Mouse (Mus musculus) neural tube, embryonic 11.5 days (tissue): ENCODE data around the gene Pax6. TPM values are rescaled to one million over a fixed set of nuclear protein-coding genes. Genes with fewer than 3 reads are reported as not detected.
A peak's percentile ranks its signal among the peaks of the same experiment; 100 is the strongest.

ENCODE experiments used
- ATAC-seq: fragments of 200-750 bp; cut with Nextera tagmentation; 2 replicates; pipeline ENCODE4 v1.8.0; 2017; ENCODE audit warnings: moderate number of reproducible peaks, mild to moderate bottlenecking, moderate TSS enrichment, moderate library complexity; ENCODE audit not compliant: insufficient read depth, low FRiP score, low TSS enrichment
- DNase-seq: peaks from one replicate; pipeline ENCODE4 v3.0.0-alpha.2; 2015; ENCODE audit warnings: low spot score
- H3K27ac ChIP-seq: fragments of 300-500 bp; sonication (generic); 2 replicates; pipeline ENCODE4 v1.5.1; 2014; ENCODE audit warnings: low read depth, mild to moderate bottlenecking, low read length
- H3K27me3 ChIP-seq: fragments of 300-500 bp; sonication (generic); 2 replicates; pipeline ENCODE4 v1.6.1; 2014; ENCODE audit warnings: mild to moderate bottlenecking, low read length, mixed read lengths; ENCODE audit not compliant: control insufficient read depth, insufficient read depth
- H3K36me3 ChIP-seq: fragments of 300-500 bp; sonication (generic); 2 replicates; pipeline ENCODE4 v1.6.1; 2014; ENCODE audit warnings: mild to moderate bottlenecking, low read length, moderate library complexity, mixed read lengths; ENCODE audit not compliant: control insufficient read depth, insufficient read depth
- H3K4me1 ChIP-seq: fragments of 300-500 bp; sonication (generic); 2 replicates; pipeline ENCODE4 v1.6.1; 2014; ENCODE audit warnings: low read length, mixed read lengths; ENCODE audit not compliant: control insufficient read depth, insufficient read depth
- H3K4me2 ChIP-seq: fragments of 300-500 bp; sonication (generic); 2 replicates; pipeline ENCODE4 v1.6.1; 2014; ENCODE audit warnings: low read depth, mild to moderate bottlenecking, moderate library complexity
- H3K4me3 ChIP-seq: fragments of 300-500 bp; sonication (generic); 2 replicates; pipeline ENCODE4 v1.5.1; 2014; ENCODE audit warnings: low read depth, low read length
- H3K9ac ChIP-seq: fragments of 300-500 bp; sonication (generic); 2 replicates; pipeline ENCODE4 v1.6.1; 2014; ENCODE audit warnings: mild to moderate bottlenecking, low read length
- H3K9me3 ChIP-seq: fragments of 300-500 bp; sonication (generic); 2 replicates; pipeline ENCODE4 v1.6.1; 2016; ENCODE audit warnings: low read length; ENCODE audit not compliant: control insufficient read depth
- WGBS: fragments of 180-500 bp; shearing (Covaris S2); extraction: QIAGEN DNeasy Blood & Tissue Kit; methylation state at CpG from one replicate; pipeline ENCODE4 v1.1.7; 2014; 5-methylcytosine and 5-hydroxymethylcytosine counted together
- polyA plus RNA-seq: library from polyadenylated mRNA; unstranded; fragments of >200 nt; fragmentation: Nextera tagmentation; extraction: Ambion mirVana; gene quantifications from 2 replicates; pipeline ENCODE4 v1.2.1, GENCODE M21; 2014

Pax6 gene
- polyA plus RNA-seq, 1 experiment from 2014 or later = 28.2 TPM

DNA sequence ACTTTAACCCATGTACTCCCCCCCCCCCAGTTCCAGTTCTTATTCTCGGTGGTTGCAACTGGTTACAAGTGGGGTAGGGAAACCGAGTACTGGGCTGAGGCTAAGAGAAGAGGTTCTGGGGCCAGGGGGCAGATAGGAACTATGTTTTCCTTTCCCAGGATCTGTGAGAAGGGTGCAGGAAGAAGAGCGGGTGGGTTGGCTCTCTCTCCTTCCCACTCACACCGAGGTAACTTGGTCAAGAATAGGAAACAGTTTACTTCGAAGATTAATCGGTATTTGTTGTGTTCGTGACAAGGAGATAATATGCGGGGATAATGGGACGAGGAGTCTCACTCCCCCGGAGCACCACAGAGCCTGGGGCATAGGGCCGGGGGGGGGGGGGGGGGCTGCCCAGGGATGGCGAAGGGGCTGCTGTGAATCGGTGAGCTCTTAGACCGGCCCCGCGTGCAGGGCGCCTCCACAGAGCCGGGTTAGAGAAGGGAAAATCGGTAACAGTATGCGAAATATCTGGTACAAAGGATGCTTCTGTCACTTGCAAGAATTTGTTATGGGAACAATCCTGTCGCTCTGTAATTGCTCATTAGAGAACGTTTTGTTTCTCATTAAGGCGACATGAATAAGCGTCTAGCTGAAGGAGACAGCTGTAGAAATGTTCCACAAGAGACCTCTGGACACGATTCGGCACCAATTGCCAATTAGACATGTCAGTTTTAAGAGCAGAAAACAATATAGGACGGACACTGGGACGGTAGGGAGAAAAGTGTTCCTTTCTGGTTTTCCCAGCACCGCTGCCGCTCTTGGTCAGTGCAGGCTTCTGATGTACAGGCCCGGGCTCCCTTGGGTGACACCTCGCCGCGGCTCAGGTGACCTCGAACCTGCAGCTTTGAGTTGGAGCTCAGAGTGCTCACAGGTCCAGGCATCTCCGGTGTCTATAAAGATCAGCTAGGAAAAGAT is 17.9 kb downstream of the Pax6 start:
- H3K4me3 ChIP-seq = no peak overlapping the region
- H3K9ac ChIP-seq = no peak overlapping the region
- peaks cover 44% of the 10 kb centered on the region for H3K4me1 ChIP-seq
- H3K4me2 ChIP-seq = peak overlapping the region; percentile 21; the same call in 1 of the 2 replicates
- H3K27ac ChIP-seq = no peak overlapping the region
- ATAC-seq (no peak), DNase-seq (peak; percentile 41)
- 0 out of 2 replicates have a peak, but pooled peaks cover 2% of the 10 kb centered on the region for H3K36me3 ChIP-seq
- peaks cover 71% of the 10 kb centered on the region for H3K27me3 ChIP-seq
- H3K9me3 ChIP-seq = no peaks in the 10 kb centered on the region
- WGBS = 2% methylated on average over 35 of the region's 36 CpGs

DNA sequence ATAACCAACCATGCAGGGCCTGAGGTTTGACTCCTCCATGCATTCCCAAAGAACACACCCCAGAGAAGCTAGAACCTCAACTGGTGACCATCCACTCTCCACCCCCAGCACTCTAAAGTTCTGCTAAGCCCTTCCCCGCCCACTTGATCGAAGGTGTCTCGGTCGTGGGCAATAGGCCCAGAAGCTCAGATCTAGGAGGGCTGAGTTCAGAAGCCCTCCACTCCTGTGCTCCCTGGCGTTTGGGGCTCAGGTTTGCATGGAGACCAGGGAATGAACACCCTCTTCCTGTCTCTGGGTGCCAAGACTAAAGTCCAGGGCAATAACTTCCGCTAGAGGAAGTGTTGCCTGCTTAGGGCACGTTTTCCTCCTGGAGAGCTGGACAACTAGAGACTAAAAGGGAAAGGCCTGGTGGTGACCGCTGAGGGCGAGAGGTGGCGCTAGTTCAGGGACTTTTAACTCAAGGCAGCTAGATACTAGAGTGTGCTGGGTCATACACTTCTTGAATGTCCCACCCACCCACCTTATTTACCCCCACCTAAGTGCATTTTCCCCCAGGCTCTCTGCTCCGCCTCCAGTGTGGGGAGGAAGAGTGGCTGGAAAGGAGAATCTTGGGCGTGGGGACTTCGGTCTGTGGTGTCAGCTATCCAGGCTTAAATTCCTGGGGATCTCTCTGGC is 18.8 kb downstream of the Pax6 start:
- 3% methylated on average over 13 of the region's 13 CpGs for WGBS
- H3K4me2 ChIP-seq = peak overlapping the region; percentile 25
- H3K9me3 ChIP-seq = no peaks in the 10 kb centered on the region
- no peak overlapping the region for H3K27ac ChIP-seq
- H3K9ac ChIP-seq = no peak overlapping the region; the same call in 1 of the 2 replicates
- 0 out of 2 replicates have a peak, but pooled peaks cover 2% of the 10 kb centered on the region for H3K36me3 ChIP-seq
- H3K27me3 ChIP-seq = peaks cover 72% of the 10 kb centered on the region
- H3K4me3 ChIP-seq = peak overlapping the region; percentile 13; the same call in 1 of the 2 replicates
- ATAC-seq (no peak), DNase-seq (peak; percentile 66)
- peaks cover 39% of the 10 kb centered on the region for H3K4me1 ChIP-seq

DNA sequence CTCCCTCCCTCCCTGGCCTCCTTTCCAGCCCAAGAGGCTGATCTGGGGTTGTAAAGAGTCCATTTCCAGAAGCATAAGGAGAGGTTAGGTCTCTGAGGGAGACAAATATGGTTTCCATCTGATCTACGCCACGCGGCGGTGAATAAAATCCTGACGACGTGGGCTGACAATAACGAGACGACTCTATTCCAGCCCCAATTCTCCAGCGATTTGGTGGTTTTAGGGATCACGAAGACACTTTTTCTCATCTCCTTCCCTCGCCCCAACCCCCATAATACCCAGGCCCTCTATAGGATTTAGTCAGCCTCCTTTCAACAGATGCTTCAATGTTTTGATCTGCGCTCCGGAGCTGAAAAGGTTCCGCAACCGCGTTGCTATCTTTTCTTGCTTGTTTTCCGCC is 19.3 kb downstream of the Pax6 start:
- Histone ChIP-seq H3K4me2 (peak overlapping the region; percentile 25), H3K9me3 (no peaks in the 10 kb centered on the region), H3K9ac (no peak overlapping the region), H3K4me3 (peak overlapping the region; percentile 13; the same call in 1 of the 2 replicates), H3K27ac (no peak overlapping the region), H3K36me3 (0 out of 2 replicates have a peak, but pooled peaks cover 2% of the 10 kb centered on the region), H3K4me1 (peaks cover 36% of the 10 kb centered on the region), H3K27me3 (peaks cover 70% of the 10 kb centered on the region)
- WGBS = under 1% methylated on average over 17 of the region's 17 CpGs
- DNase-seq (peak; percentile 51), ATAC-seq (no peak)

DNA sequence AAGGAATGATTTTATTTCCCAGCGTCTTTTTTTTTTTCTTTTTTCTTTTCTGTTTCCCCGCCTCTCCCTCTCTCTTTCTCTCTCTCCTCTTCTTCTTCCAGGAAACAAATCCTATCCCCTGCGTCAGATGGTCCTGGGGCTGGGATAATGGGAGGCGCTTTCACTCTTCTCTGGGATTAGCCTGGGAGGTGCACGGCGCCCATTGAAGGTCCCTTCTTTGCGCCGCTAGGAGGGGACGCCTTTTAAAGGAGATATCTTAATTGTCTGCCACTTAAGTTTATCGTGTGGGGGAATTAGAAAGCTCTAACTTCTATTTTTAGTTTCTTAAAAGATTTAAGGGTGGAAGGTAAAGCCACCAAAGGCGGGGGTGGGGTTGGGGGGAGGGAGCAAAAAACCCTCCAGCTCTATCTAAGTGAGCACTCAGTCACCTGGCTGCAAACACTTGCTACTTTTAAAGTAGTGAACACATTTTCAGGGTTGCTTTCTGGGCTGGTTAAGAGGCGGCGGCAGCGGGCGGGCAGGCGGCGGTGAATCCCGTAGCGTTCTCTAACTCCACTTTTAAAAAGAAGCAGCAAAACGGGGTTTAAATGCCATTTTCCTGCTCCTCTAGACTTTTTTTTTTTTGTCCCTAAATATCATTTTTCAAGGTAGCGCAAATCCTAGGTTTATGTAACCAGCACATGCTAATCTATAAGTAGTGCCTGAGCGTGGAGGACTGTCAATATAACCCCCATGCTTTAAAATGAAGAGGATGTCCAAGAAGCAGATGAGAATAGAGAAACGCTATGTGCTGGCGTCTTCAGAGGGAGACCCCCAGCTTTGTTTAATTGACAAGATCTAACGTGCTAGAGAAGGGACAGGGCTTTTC is 20.0 kb downstream of the Pax6 start:
- H3K4me3 ChIP-seq = peak overlapping the region; percentile 13; the same call in 1 of the 2 replicates
- DNase-seq (peak; percentile 27), ATAC-seq (no peak)
- WGBS = under 1% methylated on average over 25 of the region's 25 CpGs
- peak overlapping the region; percentile 60; the same call in 1 of the 2 replicates for H3K27ac ChIP-seq
- no peak overlapping the region; the same call in 1 of the 2 replicates for H3K9ac ChIP-seq
- H3K4me2 ChIP-seq = peak overlapping the region; percentile 25
- H3K9me3 ChIP-seq = no peaks in the 10 kb centered on the region
- 0 out of 2 replicates have a peak, but pooled peaks cover 2% of the 10 kb centered on the region for H3K36me3 ChIP-seq
- H3K27me3 ChIP-seq = peaks cover 66% of the 10 kb centered on the region
- peaks cover 36% of the 10 kb centered on the region for H3K4me1 ChIP-seq

DNA sequence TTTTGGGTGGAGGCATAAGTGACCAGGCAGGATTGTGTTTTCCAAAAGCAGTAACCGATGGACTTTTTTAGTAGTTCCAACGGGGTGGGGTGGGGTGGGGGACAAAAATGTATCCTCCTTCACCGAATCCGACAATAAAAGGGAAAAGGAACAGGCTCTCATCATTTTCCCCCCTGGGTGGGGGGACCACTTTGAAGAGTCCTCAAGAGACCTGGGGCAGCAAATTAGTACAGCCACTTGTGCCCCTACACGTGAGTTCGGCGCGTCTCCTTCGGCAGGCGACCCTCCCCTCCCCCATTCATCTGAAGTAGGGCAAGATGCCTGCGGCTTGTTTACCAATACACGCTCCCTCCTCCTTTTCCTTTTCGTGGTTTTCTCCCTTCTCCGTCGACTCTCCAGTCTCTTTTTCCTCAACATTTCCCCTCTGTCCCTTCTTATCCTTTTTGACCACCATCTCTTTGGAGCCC is 20.6 kb downstream of the Pax6 start:
- H3K27ac ChIP-seq = peak overlapping the region; percentile 60; the same call in 1 of the 2 replicates
- DNase-seq = peak; percentile 73

DNA sequence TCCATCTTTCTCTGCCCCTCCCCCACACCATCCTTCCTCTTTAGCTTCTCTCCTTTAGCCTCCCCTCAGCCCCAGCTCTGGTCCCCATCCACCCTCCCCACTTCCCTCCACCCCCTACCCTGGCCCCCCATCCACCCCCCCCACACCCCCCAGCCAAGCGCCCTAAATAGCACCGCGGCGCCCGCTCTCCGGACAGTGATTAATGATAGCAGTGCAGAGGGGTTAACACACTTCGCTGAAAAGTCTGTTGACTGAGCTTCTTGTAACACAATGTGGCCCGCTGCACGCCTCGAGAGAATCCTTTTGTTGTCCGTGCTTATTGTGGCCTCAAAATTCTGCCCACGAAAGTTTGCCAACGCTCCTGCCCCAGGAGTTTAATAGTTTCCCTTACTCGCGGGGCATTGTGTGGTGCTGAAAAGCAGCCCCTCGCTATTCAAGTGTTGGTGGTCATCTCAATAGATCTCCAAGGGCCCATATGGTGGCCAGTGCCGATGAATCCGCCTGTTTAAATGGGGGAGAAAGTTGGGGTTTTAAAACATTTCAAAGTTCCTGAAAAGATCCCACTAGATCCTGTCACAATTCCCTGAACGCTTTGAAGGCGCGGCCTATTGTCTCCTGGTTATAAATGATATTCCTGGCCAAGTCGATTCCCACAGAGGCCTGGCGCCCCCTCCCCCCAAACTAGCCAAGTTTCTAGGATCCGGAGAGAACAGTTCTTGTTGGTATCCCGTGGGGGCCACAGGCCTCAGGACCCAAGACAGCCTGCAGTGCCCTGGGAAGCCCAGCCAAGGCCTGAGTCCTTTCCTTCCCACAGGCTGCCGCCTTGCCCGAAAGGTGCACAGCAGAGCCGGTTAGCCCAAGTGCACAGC is 21.3 kb downstream of the Pax6 start:
- H3K27ac ChIP-seq = peak overlapping the region; percentile 72
- H3K27me3 ChIP-seq = peaks cover 58% of the 10 kb centered on the region
- under 1% methylated on average over 28 of the region's 28 CpGs for WGBS
- DNase-seq = peak; percentile 78
- peak overlapping the region; percentile 12; the same call in 1 of the 2 replicates for H3K4me3 ChIP-seq
- peak; percentile 82 for ATAC-seq
- H3K9me3 ChIP-seq = no peaks in the 10 kb centered on the region
- H3K9ac ChIP-seq = no peak overlapping the region
- 0 out of 2 replicates have a peak, but pooled peaks cover under 1% of the 10 kb centered on the region for H3K36me3 ChIP-seq
- peaks cover 35% of the 10 kb centered on the region for H3K4me1 ChIP-seq
- H3K4me2 ChIP-seq = peak overlapping the region; percentile 25

More for the DNA sequence above, 20.6 kb downstream of the Pax6 start:
- H3K36me3 ChIP-seq = 0 out of 2 replicates have a peak, but pooled peaks cover 2% of the 10 kb centered on the region
- H3K9me3 ChIP-seq = no peaks in the 10 kb centered on the region
- 0% methylated on average over 15 of the region's 15 CpGs for WGBS
- H3K4me2 ChIP-seq = peak overlapping the region; percentile 25
- ATAC-seq = peak; percentile 25
- H3K4me3 ChIP-seq = peak overlapping the region; percentile 12; the same call in 1 of the 2 replicates
- peaks cover 62% of the 10 kb centered on the region for H3K27me3 ChIP-seq
- peaks cover 36% of the 10 kb centered on the region for H3K4me1 ChIP-seq
- H3K9ac ChIP-seq = no peak overlapping the region

DNA sequence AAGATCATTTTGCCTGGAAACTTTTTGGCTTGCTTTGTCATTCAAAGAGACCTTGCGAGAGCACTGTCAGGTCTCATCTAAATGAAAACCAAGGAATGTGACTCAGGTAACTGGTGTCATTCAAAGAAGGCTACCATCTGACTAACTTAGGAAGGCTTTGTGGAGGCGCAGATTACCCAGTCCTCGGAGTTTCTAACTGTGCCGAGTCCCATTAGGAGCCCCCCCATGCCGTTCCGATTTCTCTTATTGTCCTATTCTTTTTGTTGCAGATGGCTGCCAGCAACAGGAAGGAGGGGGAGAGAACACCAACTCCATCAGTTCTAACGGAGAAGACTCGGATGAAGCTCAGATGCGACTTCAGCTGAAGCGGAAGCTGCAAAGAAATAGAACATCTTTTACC is 22.6 kb downstream of the Pax6 start:
- ATAC-seq (no peak), DNase-seq (peak; percentile 22)
- Histone ChIP-seq H3K27ac (no peak overlapping the region), H3K36me3 (no peaks in the 10 kb centered on the region), H3K9me3 (no peaks in the 10 kb centered on the region), H3K4me2 (no peak overlapping the region; the same call in 1 of the 2 replicates), H3K27me3 (peaks cover 45% of the 10 kb centered on the region), H3K4me3 (no peak overlapping the region), H3K4me1 (peaks cover 29% of the 10 kb centered on the region), H3K9ac (no peak overlapping the region)
- 9% methylated on average over 10 of the region's 10 CpGs for WGBS
